Mouse (Mus musculus): ENCODE results near the gene Pnmt.

GRCm38 (mm10) chr11:98374266-98374665 lies 12.0 kb upstream of the Pnmt start:
- TF ChIP-seq TAL1 (IDR thresholded peaks at IDR 0.05; ENCODE audit: low read length) (no peak), GATA1 (IDR thresholded peaks at IDR 0.05; ENCODE audit: low read length) (no peak)
